Mouse (Mus musculus): ENCODE measurements around the gene Ptprb. TPM values are rescaled to one million over a fixed set of nuclear protein-coding genes. Genes with fewer than 3 reads are reported as not detected.

The Ptprb gene
- polyA plus RNA-seq, 1 experiment = 16.3 TPM

DNA sequence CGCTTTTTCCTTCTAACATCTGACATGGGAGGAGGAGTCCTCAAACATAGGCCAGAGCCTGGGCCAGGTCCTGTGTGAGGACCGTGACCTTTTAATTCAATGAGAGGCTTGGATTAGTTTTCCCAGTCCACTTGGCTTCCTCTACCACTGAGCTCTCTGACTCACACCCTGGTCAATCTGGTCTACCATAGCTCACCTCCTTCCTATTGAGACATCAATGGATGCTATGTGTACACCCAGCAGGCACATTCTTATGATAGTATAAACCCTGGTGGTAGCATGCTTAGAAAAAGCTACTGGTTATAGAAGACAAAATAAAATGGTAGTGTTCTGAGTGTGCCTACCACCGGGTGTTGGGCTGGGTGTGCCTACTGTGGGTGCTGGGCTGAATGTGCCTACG is 21.1 kb downstream of the Ptprb start:
- no peak for DNase-seq (ENCODE audit: low read depth)

- no peak for DNase-seq (ENCODE audit: low read depth)
These were observed 22.5 kb downstream of the Ptprb start for GRCm38 (mm10) chr10:116297854-116298253.

DNA sequence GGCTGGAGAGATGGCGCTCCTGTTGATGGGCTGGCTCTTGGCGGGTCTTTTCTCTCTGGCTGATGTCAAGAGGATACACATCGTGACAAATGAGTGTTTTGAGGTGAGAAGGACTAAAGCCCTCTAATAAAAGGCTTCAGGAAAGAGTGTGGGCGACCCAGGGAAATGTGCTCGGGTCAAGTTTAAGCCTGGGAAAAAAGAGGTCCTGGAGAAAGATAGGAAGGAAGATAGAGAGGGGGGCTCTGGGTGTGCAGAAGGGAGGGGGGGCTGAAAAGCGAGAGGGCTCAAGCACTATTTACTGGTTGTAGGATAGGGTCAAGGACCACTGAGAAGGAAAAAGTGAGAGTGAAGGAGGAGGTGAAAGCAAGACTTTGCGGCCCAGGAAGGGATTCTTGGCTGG is 25.5 kb downstream of the Ptprb start:
- DNase-seq (ENCODE audit: low read depth) = no peak

DNA sequence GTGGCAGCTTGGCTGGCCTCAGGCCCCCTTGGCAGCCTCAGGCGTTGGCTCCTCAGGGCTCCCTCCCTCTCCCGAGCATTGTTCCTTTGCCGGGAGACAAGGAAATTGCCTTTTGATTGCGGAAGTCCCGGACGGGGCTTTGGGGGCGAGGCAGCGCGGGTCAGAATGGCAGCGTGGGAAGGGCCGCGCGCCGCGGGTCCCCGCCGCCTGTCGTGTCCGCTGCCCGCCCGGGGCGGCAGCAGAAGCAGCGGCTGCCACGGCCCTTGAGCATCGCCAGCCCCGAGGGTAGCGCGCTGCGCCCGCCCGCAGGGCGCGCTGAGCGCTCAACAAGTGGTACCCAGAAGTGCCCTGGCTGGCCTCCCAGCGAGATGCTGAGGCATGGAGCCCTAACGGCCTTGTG is 25.9 kb downstream of the Ptprb start:
- no peak for DNase-seq (ENCODE audit: low read depth)

- no peak for DNase-seq (ENCODE audit: low read depth)
These were observed 29.0 kb downstream of the Ptprb start for GRCm38 (mm10) chr10:116304355-116304754.

DNA sequence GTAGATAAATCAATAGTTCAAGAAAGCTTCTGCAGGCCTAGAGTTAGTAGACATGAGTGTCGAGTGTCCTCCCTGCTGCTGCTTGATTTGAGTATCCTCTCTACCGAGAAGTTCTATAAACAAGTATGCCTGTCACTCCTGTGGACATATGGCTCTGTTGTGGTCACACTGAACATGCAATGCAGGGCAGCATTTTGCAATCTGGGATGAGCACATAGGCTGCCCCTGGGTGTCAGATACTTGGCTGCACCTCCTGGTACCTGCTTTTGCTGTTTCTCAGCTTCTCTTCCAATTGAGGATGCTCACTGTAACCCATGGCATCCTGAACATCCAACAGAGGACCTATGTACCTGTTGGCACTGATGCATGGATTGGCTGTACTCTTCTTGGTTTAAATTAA is 34.1 kb downstream of the Ptprb start:
- no peak for DNase-seq (ENCODE audit: low read depth)

DNA sequence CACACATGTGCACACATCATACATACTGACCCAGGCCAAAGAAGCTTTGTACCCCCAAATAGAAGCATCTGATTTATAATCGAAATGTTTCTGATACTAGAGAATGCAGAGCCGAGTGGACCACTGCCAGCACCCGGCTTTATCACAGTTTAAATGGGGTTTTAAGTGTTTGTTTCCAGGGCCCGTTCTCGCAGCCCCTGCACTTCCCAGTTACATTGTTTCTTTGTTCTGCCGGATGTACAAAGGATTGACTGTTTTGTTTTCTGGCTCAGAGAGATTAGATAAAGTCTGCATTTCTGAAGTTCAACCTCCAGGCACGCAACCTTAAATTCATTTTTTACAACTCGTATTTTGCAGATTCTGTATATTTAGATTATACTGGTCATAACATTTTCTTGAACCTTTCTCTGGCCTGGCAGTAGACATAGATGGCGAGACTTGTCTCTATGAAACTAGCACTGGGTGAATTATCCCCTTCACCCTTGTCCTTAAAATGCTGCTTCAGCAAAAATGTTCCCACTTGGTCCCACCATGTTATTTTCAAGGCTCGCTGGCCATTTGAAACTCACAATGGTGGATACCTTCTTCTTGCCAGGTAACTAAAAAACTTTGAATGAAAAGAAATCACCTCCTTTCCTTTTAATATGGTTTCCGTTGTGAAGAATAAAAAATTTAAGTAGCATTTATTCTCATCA is 35.3 kb downstream of the Ptprb start:
- no peak for DNase-seq (ENCODE audit: low read depth)

DNA sequence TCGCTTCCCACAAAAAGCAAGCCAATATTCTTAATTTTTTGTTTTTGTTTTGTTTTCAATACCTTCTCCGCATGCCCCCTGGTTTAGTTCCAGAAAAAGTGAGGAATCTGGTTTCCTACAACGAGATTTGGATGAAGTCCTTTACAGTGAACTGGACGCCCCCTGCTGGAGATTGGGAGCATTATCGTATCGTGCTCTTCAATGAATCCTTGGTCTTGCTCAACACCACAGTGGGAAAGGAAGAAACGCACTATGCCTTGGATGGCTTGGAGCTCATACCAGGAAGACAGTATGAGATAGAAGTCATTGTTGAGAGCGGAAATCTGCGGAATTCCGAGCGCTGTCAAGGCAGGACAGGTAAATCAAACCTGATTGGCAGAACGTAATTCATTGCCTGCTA is 43.9 kb downstream of the Ptprb start:
- DNase-seq (ENCODE audit: low read depth) = no peak

- no peak for DNase-seq (ENCODE audit: low read depth)
These were observed 53.8 kb downstream of the Ptprb start for GRCm38 (mm10) chr10:116329086-116329485.

GRCm38 (mm10) chr10:116330458-116330857 is 55.1 kb downstream of the Ptprb start:
- DNase-seq (ENCODE audit: low read depth) = no peak

DNA sequence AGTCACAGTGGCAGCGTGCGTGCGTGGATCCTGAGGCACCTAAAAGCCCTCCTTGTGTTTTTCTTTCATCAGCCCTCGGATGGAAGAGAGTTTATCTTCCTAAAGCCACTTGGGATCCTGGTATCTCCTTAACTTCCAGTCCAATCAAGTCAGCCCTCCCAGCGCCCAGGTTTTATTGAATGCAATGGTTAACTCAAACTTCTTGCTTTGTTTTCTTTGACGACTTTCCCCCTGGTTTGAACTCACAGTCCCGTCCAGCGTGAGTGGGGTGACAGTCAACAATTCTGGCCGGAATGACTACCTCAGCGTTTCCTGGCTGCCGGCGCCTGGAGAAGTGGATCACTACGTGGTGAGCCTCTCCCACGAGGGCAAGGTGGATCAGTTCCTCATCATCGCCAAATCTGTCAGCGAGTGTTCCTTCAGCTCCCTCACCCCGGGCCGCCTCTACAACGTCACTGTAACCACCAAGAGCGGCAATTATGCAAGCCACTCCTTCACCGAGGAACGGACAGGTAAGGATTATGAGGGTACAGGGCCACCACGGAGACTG is 55.7 kb downstream of the Ptprb start:
- DNase-seq (ENCODE audit: low read depth) = no peak

DNA sequence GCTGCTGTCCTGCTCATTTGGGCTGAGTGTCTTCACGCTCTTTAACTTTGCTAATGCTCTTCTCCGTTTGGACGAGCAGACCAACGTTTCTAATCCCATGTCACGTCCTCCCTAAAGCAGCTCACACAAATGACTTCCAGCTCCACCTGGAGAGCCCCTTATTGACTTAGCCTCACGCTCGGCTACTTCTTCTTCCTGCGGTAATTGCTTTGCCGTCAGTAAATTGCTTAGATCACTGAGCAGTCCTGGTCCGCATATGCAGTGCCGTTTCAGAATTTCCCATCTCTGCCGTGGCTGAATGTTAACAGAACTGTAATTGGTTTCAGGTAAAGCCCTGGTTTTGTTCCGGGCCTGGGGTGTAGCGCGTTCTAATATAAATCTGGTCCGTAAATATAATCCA is 58.3 kb downstream of the Ptprb start:
- no peak for DNase-seq (ENCODE audit: low read depth)

DNA sequence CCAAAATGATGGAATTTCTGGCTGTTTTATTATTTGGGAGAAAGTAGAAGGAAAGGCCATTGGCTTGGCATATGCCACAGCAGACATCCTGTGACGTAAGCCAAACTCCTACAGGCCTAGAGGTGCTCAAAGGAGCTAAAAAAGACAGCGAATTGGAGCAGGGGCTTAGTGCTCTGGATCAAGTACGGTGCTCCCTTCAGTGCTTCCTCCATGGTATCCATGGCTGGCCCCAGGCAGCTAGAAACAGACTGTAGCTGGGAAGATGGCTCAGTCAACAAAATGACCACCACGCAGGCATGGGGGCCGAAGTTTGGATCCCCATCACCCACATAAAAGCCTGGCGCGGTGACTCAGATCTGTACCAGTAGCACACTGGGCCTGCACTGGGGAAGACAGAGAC is 58.8 kb downstream of the Ptprb start:
- DNase-seq (ENCODE audit: low read depth) = no peak

- no peak for DNase-seq (ENCODE audit: low read depth)
These were observed 60.0 kb downstream of the Ptprb start for GRCm38 (mm10) chr10:116335328-116335727.

GRCm38 (mm10) chr10:116341194-116341593 is 65.9 kb downstream of the Ptprb start:
- DNase-seq (ENCODE audit: low read depth) = no peak

GRCm38 (mm10) chr10:116346618-116347184 is 71.4 kb downstream of the Ptprb start:
- no peak for DNase-seq (ENCODE audit: low read depth)

GRCm38 (mm10) chr10:116349004-116349403 is 73.7 kb downstream of the Ptprb start:
- no peak for DNase-seq (ENCODE audit: low read depth)

- DNase-seq (ENCODE audit: low read depth) = no peak
These were observed 75.2 kb downstream of the Ptprb start for GRCm38 (mm10) chr10:116350532-116350931.

GRCm38 (mm10) chr10:116354372-116354771 is 79.0 kb downstream of the Ptprb start:
- DNase-seq (ENCODE audit: low read depth) = no peak

DNA sequence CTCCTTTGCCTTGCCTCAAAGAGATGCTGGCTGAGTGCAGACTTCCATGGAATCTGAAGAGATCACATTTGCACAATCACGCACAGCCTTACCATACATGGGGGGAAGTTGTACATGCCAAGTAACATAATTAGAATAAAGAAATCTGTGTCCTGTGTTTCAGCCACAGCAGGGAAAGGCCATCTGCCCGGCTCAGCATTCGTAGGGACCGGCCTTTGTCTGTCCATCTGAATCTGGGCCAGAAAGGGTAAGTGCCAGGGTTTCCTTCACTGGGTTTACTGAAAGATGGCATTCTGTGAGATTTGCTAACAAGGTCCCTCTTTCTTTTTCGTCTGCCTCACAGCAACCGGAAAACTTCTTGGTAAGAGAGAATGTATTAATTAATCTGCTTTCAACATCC is 86.9 kb downstream of the Ptprb start:
- no peak for DNase-seq (ENCODE audit: low read depth)

DNA sequence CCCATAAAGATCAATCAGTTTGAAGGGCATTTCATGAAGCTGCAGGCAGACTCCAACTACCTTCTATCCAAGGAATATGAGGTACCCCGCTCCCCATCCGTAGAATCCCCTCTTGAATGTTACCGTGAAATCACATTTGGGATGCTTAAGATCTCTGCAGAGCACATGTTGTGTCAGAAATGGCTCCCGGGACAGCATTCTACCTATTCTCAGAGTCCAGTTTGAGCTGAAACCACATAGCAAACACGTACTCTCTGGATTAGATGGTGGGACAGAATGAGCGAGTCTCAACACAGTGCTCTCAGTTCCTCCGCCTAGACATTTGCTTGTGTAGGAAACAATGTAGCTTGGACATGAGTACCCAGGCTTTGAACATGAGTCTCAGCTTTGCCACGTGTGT is 87.3 kb downstream of the Ptprb start:
- no peak for DNase-seq (ENCODE audit: low read depth)

DNA sequence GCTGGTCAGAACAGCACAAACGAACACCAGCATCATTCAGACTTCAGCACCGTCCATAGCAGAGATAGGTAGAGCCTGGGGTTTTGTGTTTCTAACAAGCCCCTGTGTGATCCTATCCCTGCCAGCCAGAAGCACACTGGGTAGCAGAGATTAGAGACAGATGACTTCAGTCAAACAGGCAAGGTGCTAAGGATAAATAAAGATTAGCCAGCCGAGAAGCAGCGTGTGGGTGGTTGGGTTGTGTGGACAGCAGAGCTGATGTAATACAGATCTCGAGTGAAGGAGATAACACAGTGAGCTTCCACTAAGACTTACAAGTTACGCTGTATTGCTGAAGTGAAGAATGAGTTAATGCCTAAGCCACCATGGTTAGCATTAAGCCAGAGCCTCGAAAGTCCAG is 89.4 kb downstream of the Ptprb start:
- no peak for DNase-seq (ENCODE audit: low read depth)

- DNase-seq (ENCODE audit: low read depth) = no peak
These were observed 95.8 kb downstream of the Ptprb start for GRCm38 (mm10) chr10:116370991-116371725.
